Mouse (Mus musculus) ES-E14 (cell line): ENCODE results near the gene Olfr1156. TPM values are rescaled to one million over a fixed set of nuclear protein-coding genes. Genes with fewer than 3 reads are reported as not detected.

Source experiments
- DNase-seq: peaks from one replicate; pipeline ENCODE4 v3.0.0-alpha.2; 2013; ENCODE audit warnings: low read depth, low spot score
- H3K27ac ChIP-seq: 2 replicates; pipeline ENCODE4 v1.5.1; 2012; ENCODE audit warnings: low read depth, mild to moderate bottlenecking, low read length, moderate library complexity, mixed read lengths; ENCODE audit not compliant: poor library complexity, insufficient read depth, severe bottlenecking
- H3K36me3 ChIP-seq: 2 replicates; pipeline ENCODE4 v1.6.1; 2012; ENCODE audit warnings: mild to moderate bottlenecking, low read length, moderate library complexity, mixed read lengths; ENCODE audit not compliant: control insufficient read depth, poor library complexity, insufficient read depth, severe bottlenecking
- H3K4me1 ChIP-seq, 2 experiments: fragments of 150-350 bp in 1 of 2; sonication (generic) in 1 of 2; 2 replicates each; pipeline ENCODE4 v1.6.1; 2012; ENCODE audit warnings: low read length in 2 of 2, mild to moderate bottlenecking in 1 of 2, mixed read lengths in 1 of 2; ENCODE audit not compliant: control insufficient read depth in 2 of 2, insufficient read depth in 2 of 2, poor library complexity in 1 of 2
- H3K4me3 ChIP-seq, 2 experiments: fragments of 150-350 bp in 1 of 2; sonication (generic) in 1 of 2; 2 replicates each; pipeline ENCODE4 v1.5.1; 2012; ENCODE audit warnings: low read length in 2 of 2, low read depth in 1 of 2, mild to moderate bottlenecking in 1 of 2, mixed read lengths in 1 of 2; ENCODE audit not compliant: insufficient read depth in 1 of 2, poor library complexity in 1 of 2, severe bottlenecking in 1 of 2
- H3K9ac ChIP-seq: 2 replicates; pipeline ENCODE4 v1.6.1; 2012; ENCODE audit warnings: low read depth, mild to moderate bottlenecking, low read length, mixed read lengths; ENCODE audit not compliant: poor library complexity, insufficient read depth, severe bottlenecking
- H3K9me3 ChIP-seq: fragments of 150-350 bp; sonication (generic); 2 replicates; pipeline ENCODE4 v1.6.1; 2012; ENCODE audit warnings: low read depth, mild to moderate bottlenecking, low read length; ENCODE audit not compliant: control insufficient read depth, insufficient read depth
- CHD2 ChIP-seq: IDR thresholded peaks from 2 replicates; pipeline ENCODE4 v1.6.1; 2014; ENCODE audit warnings: mild to moderate bottlenecking, low read depth, low read length, inconsistent platforms
- HCFC1 ChIP-seq: IDR thresholded peaks from 2 replicates; pipeline ENCODE4 v1.6.1; 2012; ENCODE audit warnings: low read length, inconsistent platforms, borderline replicate concordance; ENCODE audit not compliant: insufficient read depth
- MAFK ChIP-seq: IDR thresholded peaks from 2 replicates; pipeline ENCODE4 v1.6.1; 2014; ENCODE audit warnings: mild to moderate bottlenecking, low read depth, low read length, inconsistent platforms; ENCODE audit not compliant: insufficient read depth
- ZC3H11A ChIP-seq: IDR thresholded peaks from 2 replicates; pipeline ENCODE4 v1.6.1; 2012; ENCODE audit warnings: low read depth, mild to moderate bottlenecking, inconsistent platforms, low read length, borderline replicate concordance
- ZNF384 ChIP-seq: IDR thresholded peaks from 2 replicates; pipeline ENCODE4 v1.6.1; 2012; ENCODE audit warnings: low read depth, low read length, inconsistent platforms
- in situ Hi-C, 2 experiments: fragments of 600-800 bp; cut with MboI; formaldehyde crosslinking; loops; one replicate each; pipeline ENCODE4 v1.15.1; 2025; ENCODE audit warnings: low sequenced_read_pairs in 2 of 2, inconsistent platforms in 1 of 2; ENCODE audit not compliant: unreplicated experiment in 2 of 2
- total RNA-seq: library from RNA; depleted of rRNA; stranded (reverse); fragments of 300-350 nt; gene quantifications from 2 replicates; pipeline ENCODE4 v1.2.3, GENCODE M21; 2012; rRNA removed

The Olfr1156 gene
- total RNA-seq: not detected in 2 replicates

DNA sequence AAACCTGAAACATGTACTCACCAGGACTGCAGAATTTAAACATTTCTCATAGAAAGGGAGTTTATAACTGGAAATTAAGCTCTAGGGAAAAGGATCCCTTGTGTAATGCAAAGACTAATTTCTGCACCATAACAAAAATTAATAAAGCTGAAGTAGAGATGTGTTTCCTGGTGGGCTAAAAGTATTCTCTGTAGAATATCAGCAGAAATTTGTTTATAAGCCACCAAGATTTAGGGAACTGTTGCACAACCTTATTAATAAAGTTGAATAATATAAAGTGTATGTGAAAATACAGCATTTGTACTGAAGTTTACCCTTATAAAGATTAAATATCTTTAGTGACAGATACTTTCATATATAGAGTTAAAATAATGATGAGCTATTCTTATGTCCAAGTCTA is at the start of gene Olfr1156:
Gene Olfr1156 (minus strand): TSS at position 101 of the 400 bp plus-strand sequence.
- DNase-seq: no peak
- in situ Hi-C loops: no loop called here
- Histone ChIP-seq H3K27ac (no peak within 1 kb of the TSS), H3K36me3 (no peaks in the 10 kb centered on the region), H3K4me3 (no peak within 1 kb of the TSS), H3K9ac (no peak within 1 kb of the TSS), H3K9me3 (no peaks in the 10 kb centered on the region), H3K4me1 (no peaks in the 10 kb centered on the region)
- no peak for TF ChIP-seq ZC3H11A
- TF ChIP-seq MAFK: no peak
- TF ChIP-seq CHD2: no peak
- no peak for TF ChIP-seq ZNF384
- no peak for TF ChIP-seq HCFC1

DNA sequence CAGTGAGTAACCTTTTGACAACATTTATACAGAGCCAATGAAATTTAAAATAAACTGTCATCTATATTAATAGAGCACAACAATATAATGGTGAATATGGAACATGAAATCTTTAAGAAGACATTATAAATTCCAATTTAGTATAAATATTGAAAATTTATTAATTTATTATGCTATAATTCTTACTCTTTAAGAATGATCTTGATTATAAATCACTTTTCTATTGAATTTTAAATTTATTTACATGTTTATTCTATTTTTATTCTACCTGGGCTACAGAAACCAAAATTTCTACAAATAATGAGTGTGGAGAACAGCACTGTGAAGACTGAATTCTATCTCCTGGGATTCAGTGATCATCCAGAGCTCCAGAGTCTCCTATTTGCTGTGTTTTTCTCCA is 36.9 kb upstream of the Olfr1156 start, which contains the start of gene Olfr1158:
Gene Olfr1158 (plus strand): TSS at position 301 of the 400 bp plus-strand sequence.
- H3K4me1 ChIP-seq: no peaks in the 10 kb centered on the region
- no peak within 1 kb of the TSS for H3K9ac ChIP-seq
- H3K4me3 ChIP-seq: no peak within 1 kb of the TSS
- H3K27ac ChIP-seq: no peak within 1 kb of the TSS
- no peaks in the 10 kb centered on the region for H3K36me3 ChIP-seq
- H3K9me3 ChIP-seq: no peaks in the 10 kb centered on the region
- no peak for DNase-seq
- TF ChIP-seq ZC3H11A (no peak), HCFC1 (no peak), ZNF384 (no peak), CHD2 (no peak)
- in situ Hi-C loops: no loop called here

DNA sequence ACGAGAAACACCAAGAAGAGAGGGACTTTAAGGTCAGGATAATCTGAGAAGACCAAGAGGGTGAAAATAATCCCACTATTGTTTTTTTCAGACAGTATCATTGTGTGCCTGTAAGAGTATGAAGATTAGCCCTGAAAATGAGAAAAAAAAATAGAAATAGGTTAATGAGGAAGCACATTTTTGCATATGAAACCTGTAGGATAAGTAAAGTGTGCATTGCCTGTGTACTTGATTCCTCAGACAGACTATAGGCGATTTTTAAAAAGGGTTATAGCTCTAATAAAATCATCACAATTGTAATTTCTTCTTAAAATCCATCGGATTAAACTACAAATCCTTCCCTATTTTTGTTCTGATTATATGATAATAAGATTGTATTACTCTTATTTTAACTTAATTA is 21.7 kb upstream of the Olfr1156 start, which contains the start of gene Olfr74:
Gene Olfr74 (minus strand): TSS at position 101 of the 400 bp plus-strand sequence.
- H3K4me3 ChIP-seq: no peak within 1 kb of the TSS
- no peak within 1 kb of the TSS for H3K27ac ChIP-seq
- in situ Hi-C loops: no loop called here
- H3K36me3 ChIP-seq: no peaks in the 10 kb centered on the region
- no peak for DNase-seq
- no peaks in the 10 kb centered on the region for H3K4me1 ChIP-seq
- H3K9ac ChIP-seq: no peak within 1 kb of the TSS
- TF ChIP-seq MAFK (no peak), CHD2 (no peak), HCFC1 (no peak), ZNF384 (no peak), ZC3H11A (no peak)
- H3K9me3 ChIP-seq: no peaks in the 10 kb centered on the region

DNA sequence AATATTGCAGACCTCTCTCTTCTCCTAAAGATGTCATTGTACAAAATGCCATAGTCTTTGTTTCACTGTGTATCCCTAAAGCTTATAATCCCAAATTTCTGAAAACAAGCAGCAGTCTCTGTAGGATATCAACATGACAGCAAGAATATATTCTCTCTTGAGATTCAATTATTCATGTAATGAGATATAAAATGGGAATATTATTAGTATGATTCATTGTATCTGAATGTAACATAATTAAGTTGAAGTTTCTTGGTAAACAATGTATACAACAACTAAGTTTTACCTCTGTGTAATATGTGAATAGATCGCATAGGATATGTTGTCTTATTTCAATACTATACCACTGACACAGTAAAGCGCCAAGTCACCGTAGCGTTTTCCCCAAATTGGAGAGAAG is 15.3 kb upstream of the Olfr1156 start, which contains the start of gene Olfr1157:
Gene Olfr1157 (minus strand): TSS at position 101 of the 400 bp plus-strand sequence.
- TF ChIP-seq MAFK: no peak
- no peaks in the 10 kb centered on the region for H3K9me3 ChIP-seq
- H3K4me1 ChIP-seq: no peaks in the 10 kb centered on the region
- no peak within 1 kb of the TSS for H3K27ac ChIP-seq
- H3K36me3 ChIP-seq: no peaks in the 10 kb centered on the region
- DNase-seq: no peak
- in situ Hi-C loops: no loop called here
- no peak within 1 kb of the TSS for H3K9ac ChIP-seq
- no peak within 1 kb of the TSS for H3K4me3 ChIP-seq

DNA sequence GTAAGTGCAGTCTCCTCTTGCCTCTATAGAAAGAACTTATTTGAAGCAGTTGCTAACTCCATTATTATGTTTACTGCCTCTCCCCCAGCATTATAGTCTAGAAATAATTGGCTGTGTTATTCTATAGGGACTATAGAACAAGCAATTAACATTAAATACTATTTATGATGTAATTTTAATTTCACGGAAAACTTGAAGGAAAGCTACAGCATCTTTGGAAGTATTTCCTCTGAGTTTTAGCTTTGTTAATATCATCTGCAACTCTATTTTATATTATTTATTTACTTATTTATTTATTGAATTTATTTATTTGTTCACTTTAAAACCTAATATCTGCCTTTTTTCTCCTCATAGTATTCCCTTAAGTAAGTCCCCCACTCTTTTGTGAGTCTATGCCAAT is 7.9 kb downstream of the Olfr1156 start, which contains the start of gene Olfr1155:
Gene Olfr1155 (minus strand): TSS at position 101 of the 400 bp plus-strand sequence.
- no peaks in the 10 kb centered on the region for H3K4me1 ChIP-seq
- no peak for DNase-seq
- TF ChIP-seq HCFC1 (no peak), ZC3H11A (no peak)

More for the DNA sequence above, 7.9 kb downstream of the Olfr1156 start, which contains the start of gene Olfr1155:
- Histone ChIP-seq H3K36me3 (no peaks in the 10 kb centered on the region), H3K4me3 (no peak within 1 kb of the TSS), H3K9ac (no peak within 1 kb of the TSS), H3K27ac (no peak within 1 kb of the TSS), H3K9me3 (peaks cover 3% of the 10 kb centered on the region; the same call in 1 of the 2 replicates)
- in situ Hi-C loops: no loop called here
